Mouse (Mus musculus): ENCODE data around the gene Tmem174.

Gene Tmem174

GRCm38 (mm10) chr13:98632306-98632942, 4.8 kb downstream of the Tmem174 start:
- peak; percentile 92 for DNase-seq

GRCm38 (mm10) chr13:98631105-98631838, 5.9 kb downstream of the Tmem174 start:
- DNase-seq, result peak; percentile 82

GRCm38 (mm10) chr13:98626736-98627135, 10.5 kb downstream of the Tmem174 start:
- DNase-seq, result peak; percentile 24

GRCm38 (mm10) chr13:98624506-98624905, 12.7 kb downstream of the Tmem174 start:
- peak; percentile 51 for DNase-seq

- DNase-seq, result peak; percentile 18
These were observed 14.2 kb downstream of the Tmem174 start for GRCm38 (mm10) chr13:98622881-98623549.

- DNase-seq, result no peak
These were observed 19.7 kb downstream of the Tmem174 start for GRCm38 (mm10) chr13:98617429-98618067.

GRCm38 (mm10) chr13:98607885-98608477, 29.2 kb downstream of the Tmem174 start:
- DNase-seq, result no peak

- no peak for DNase-seq
These were observed 33.4 kb downstream of the Tmem174 start for GRCm38 (mm10) chr13:98603799-98604198.

GRCm38 (mm10) chr13:98596746-98597145, 40.5 kb downstream of the Tmem174 start:
- DNase-seq, result peak; percentile 91

- no peak for DNase-seq
These were observed 42.5 kb downstream of the Tmem174 start for GRCm38 (mm10) chr13:98594726-98595141.

- no peak for DNase-seq
These were observed 43.2 kb downstream of the Tmem174 start for GRCm38 (mm10) chr13:98593938-98594539.

- no peak for DNase-seq
These were observed 45.8 kb downstream of the Tmem174 start for GRCm38 (mm10) chr13:98591406-98591805.

- DNase-seq, result no peak
These were observed 46.4 kb downstream of the Tmem174 start for GRCm38 (mm10) chr13:98590693-98591389.

- no peak for DNase-seq
These were observed 47.6 kb downstream of the Tmem174 start for GRCm38 (mm10) chr13:98589572-98589971.

- peak; percentile 96 for DNase-seq
These were observed 48.2 kb downstream of the Tmem174 start for GRCm38 (mm10) chr13:98588951-98589501.

- DNase-seq, result no peak
These were observed 48.7 kb downstream of the Tmem174 start for GRCm38 (mm10) chr13:98588480-98588879.

- no peak for DNase-seq
These were observed 49.6 kb downstream of the Tmem174 start for GRCm38 (mm10) chr13:98587639-98588038.

- no peak for DNase-seq
These were observed 50.2 kb downstream of the Tmem174 start for GRCm38 (mm10) chr13:98586817-98587575.

Data from heart, adult 11 months (tissue).